Mouse (Mus musculus) myocyte (in vitro differentiated cells): ENCODE measurements around the gene Zcchc14.

Source experiments
- CEBPB ChIP-seq: IDR thresholded peaks from 2 replicates; pipeline ENCODE4 v1.6.1; 2011; ENCODE audit warnings: mild to moderate bottlenecking, moderate library complexity; ENCODE audit not compliant: poor library complexity, insufficient read depth, severe bottlenecking
- E2F4 ChIP-seq: IDR thresholded peaks from one replicate; pipeline ENCODE4 v1.6.1; 2011; ENCODE audit warnings: mild to moderate bottlenecking, control low read depth, moderate library complexity; ENCODE audit not compliant: insufficient read depth
- MAX ChIP-seq: IDR thresholded peaks from one replicate; pipeline ENCODE4 v1.6.1; 2011; ENCODE audit warnings: low read depth, mild to moderate bottlenecking, control low read depth
- MYOD1 ChIP-seq, 3 experiments: IDR thresholded peaks; one replicate each; pipeline ENCODE4 v1.6.1; 2011; ENCODE audit warnings: control low read depth in 2 of 3, low read depth in 2 of 3, mild to moderate bottlenecking in 2 of 3, moderate library complexity in 1 of 3; ENCODE audit not compliant: insufficient read length in 2 of 3, control insufficient read depth in 1 of 3
- MYOG ChIP-seq, 3 experiments: IDR thresholded peaks; one replicate each; pipeline ENCODE4 v1.6.1; 2011; ENCODE audit warnings: control low read depth in 2 of 3, low read depth in 2 of 3, mild to moderate bottlenecking in 2 of 3; ENCODE audit not compliant: insufficient read length in 2 of 3, control insufficient read depth in 1 of 3, insufficient read depth in 1 of 3
- POLR2A ChIP-seq: IDR thresholded peaks from one replicate; pipeline ENCODE4 v1.6.1; 2011; ENCODE audit warnings: low read depth, mild to moderate bottlenecking, control low read depth, moderate library complexity; ENCODE audit not compliant: insufficient read length
- REST ChIP-seq: IDR thresholded peaks from one replicate; pipeline ENCODE4 v1.6.1; 2011; ENCODE audit warnings: mild to moderate bottlenecking, control low read depth, moderate library complexity; ENCODE audit not compliant: insufficient read depth, insufficient read length
- TCF12 ChIP-seq: IDR thresholded peaks from one replicate; pipeline ENCODE4 v1.6.1; 2011; ENCODE audit warnings: mild to moderate bottlenecking, control low read depth; ENCODE audit not compliant: poor library complexity, insufficient read depth, severe bottlenecking
- USF1 ChIP-seq: IDR thresholded peaks from one replicate; pipeline ENCODE4 v1.6.1; 2011; ENCODE audit warnings: low read depth, mild to moderate bottlenecking, control low read depth, moderate library complexity

- TF ChIP-seq POLR2A (no peak), USF1 (no peak), MYOG (IDR thresholded peaks at IDR 0.05; ENCODE audit: control insufficient read depth in 1 of 3, insufficient read depth in 1 of 3, insufficient read length in 2 of 3, low read depth in 2 of 3) (no peak), E2F4 (no peak), CEBPB (no peak), TCF12 (no peak), REST (no peak), MAX (no peak), MYOD1 (IDR thresholded peaks at IDR 0.05; ENCODE audit: control insufficient read depth in 1 of 3, insufficient read length in 2 of 3, low read depth in 2 of 3) (no peak)
Observed at GRCm38 (mm10) chr8:121661631-121662357, 9.1 kb upstream of the Zcchc14 start.
